Mouse (Mus musculus) CH12.LX (cell line): Measurements from ENCODE around the gene Tdrd12. TPM values are rescaled to one million over a fixed set of nuclear protein-coding genes. Genes with fewer than 3 reads are reported as not detected.
A peak's percentile ranks its signal among the peaks of the same experiment; 100 is the strongest.

Experiments used
- DNase-seq: peaks from one replicate; pipeline ENCODE4 v3.0.0-alpha.2; 2013; ENCODE audit errors: extremely low read depth
- H3K27ac ChIP-seq: 2 replicates; pipeline ENCODE4 v1.5.1; 2012; ENCODE audit warnings: low read depth, mild to moderate bottlenecking, control low read depth, moderate library complexity; ENCODE audit not compliant: insufficient read depth
- H3K27me3 ChIP-seq: replicated peaks from 2 replicates; pipeline ENCODE3; 2012; ENCODE audit warnings: inconsistent platforms
- H3K36me3 ChIP-seq, 2 experiments: replicated peaks in 1 of 2; 2 replicates each; pipeline versions ENCODE3 to v1.6.1; 2012; ENCODE audit warnings: inconsistent platforms in 1 of 2, low read length in 1 of 2, mild to moderate bottlenecking in 1 of 2, mixed read lengths in 1 of 2, moderate library complexity in 1 of 2; ENCODE audit not compliant: control insufficient read depth in 1 of 2, insufficient read depth in 1 of 2
- H3K4me1 ChIP-seq, 2 experiments: 2 replicates each; pipeline ENCODE4 v1.6.1; 2012; ENCODE audit warnings: inconsistent platforms in 1 of 2, moderate library complexity in 1 of 2; ENCODE audit not compliant: insufficient read depth in 2 of 2, control insufficient read depth in 1 of 2
- H3K4me2 ChIP-seq: 2 replicates; pipeline ENCODE4 v1.6.1; 2012; ENCODE audit warnings: low read depth, mild to moderate bottlenecking, control low read depth; ENCODE audit not compliant: poor library complexity, insufficient read depth, severe bottlenecking
- H3K4me3 ChIP-seq, 3 experiments: fragments of 150-350 bp in 1 of 3; sonication (generic) in 1 of 3; replicated peaks in 1 of 3; 2 replicates each; pipeline versions ENCODE3 to v1.5.1; 2011 to 2012; ENCODE audit warnings: low read depth in 2 of 3, low read length in 2 of 3, mild to moderate bottlenecking in 2 of 3, moderate library complexity in 2 of 3, control low read depth in 1 of 3, improper control_type of control experiment in 1 of 3, inconsistent platforms in 1 of 3, mixed read lengths in 1 of 3; ENCODE audit not compliant: poor library complexity in 1 of 3
- H3K79me2 ChIP-seq: replicated peaks from 2 replicates; pipeline ENCODE4 v1.6.1; 2012; ENCODE audit warnings: mild to moderate bottlenecking, moderate library complexity; ENCODE audit not compliant: control insufficient read depth, poor library complexity, insufficient read depth, severe bottlenecking; ENCODE audit errors: extremely low read depth
- H3K9ac ChIP-seq: 2 replicates; pipeline ENCODE4 v1.6.1; 2012; ENCODE audit warnings: low read depth, mild to moderate bottlenecking, control low read depth, moderate library complexity; ENCODE audit not compliant: insufficient read depth
- H3K9me3 ChIP-seq: replicated peaks from 2 replicates; pipeline ENCODE3; 2012; ENCODE audit warnings: low read length, inconsistent platforms, mixed read lengths
- CHD1 ChIP-seq: IDR thresholded peaks from 2 replicates; pipeline ENCODE4 v1.6.1; 2012; ENCODE audit warnings: low read depth, low read length, improper control_type of control experiment, inconsistent platforms
- CTCF ChIP-seq, 2 experiments: IDR thresholded peaks in 1 of 2; conservative IDR thresholded peaks in 1 of 2; 2 replicates each; pipeline ENCODE4 v1.5.1; 2011 to 2012; ENCODE audit warnings: low read depth in 2 of 2, low read length in 2 of 2, improper control_type of control experiment in 1 of 2, inconsistent platforms in 1 of 2, mild to moderate bottlenecking in 1 of 2, moderate library complexity in 1 of 2
- EP300 ChIP-seq: IDR thresholded peaks from 2 replicates; pipeline ENCODE4 v1.6.1; 2011; ENCODE audit warnings: low read length, improper control_type of control experiment
- ETS1 ChIP-seq: conservative IDR thresholded peaks from 2 replicates; pipeline ENCODE4 v1.6.1; 2012; ENCODE audit warnings: low read depth, mild to moderate bottlenecking, inconsistent platforms, low read length, improper control_type of control experiment, moderate library complexity
- HCFC1 ChIP-seq: IDR thresholded peaks from 2 replicates; pipeline ENCODE4 v1.6.1; 2012; ENCODE audit warnings: low read depth, mild to moderate bottlenecking, inconsistent platforms, low read length, improper control_type of control experiment
- IRF4 ChIP-seq: IDR thresholded peaks from 2 replicates; pipeline ENCODE4 v1.6.1; 2014; ENCODE audit warnings: low read depth, mild to moderate bottlenecking, inconsistent platforms, low read length, improper control_type of control experiment
- JUND ChIP-seq: conservative IDR thresholded peaks from 2 replicates; pipeline ENCODE4 v1.6.1; 2011; ENCODE audit warnings: low read depth, low read length, improper control_type of control experiment
- KAT2A ChIP-seq: IDR thresholded peaks from 2 replicates; pipeline ENCODE4 v1.6.1; 2012; ENCODE audit warnings: low read length, improper control_type of control experiment, inconsistent platforms; ENCODE audit not compliant: insufficient replicate concordance
- MAFK ChIP-seq: IDR thresholded peaks from 2 replicates; pipeline ENCODE4 v1.6.1; 2011; ENCODE audit warnings: low read length, improper control_type of control experiment; ENCODE audit not compliant: insufficient replicate concordance
- MAZ ChIP-seq: IDR thresholded peaks from 2 replicates; pipeline ENCODE4 v1.6.1; 2012; ENCODE audit warnings: low read depth, mild to moderate bottlenecking, inconsistent platforms, low read length, improper control_type of control experiment, moderate library complexity
- NRF1 ChIP-seq: IDR thresholded peaks from 2 replicates; pipeline ENCODE4 v1.6.1; 2014; ENCODE audit warnings: low read depth, mild to moderate bottlenecking, inconsistent platforms, low read length, improper control_type of control experiment, moderate library complexity
- TBP ChIP-seq: conservative IDR thresholded peaks from 2 replicates; pipeline ENCODE4 v1.6.1; 2011; ENCODE audit warnings: low read depth, low read length, improper control_type of control experiment
- TCF12 ChIP-seq: IDR thresholded peaks from 2 replicates; pipeline ENCODE4 v1.6.1; 2014; ENCODE audit warnings: low read depth, mild to moderate bottlenecking, inconsistent platforms, low read length, improper control_type of control experiment
- UBTF ChIP-seq: IDR thresholded peaks from 2 replicates; pipeline ENCODE4 v1.6.1; 2012; ENCODE audit warnings: low read depth, mild to moderate bottlenecking, inconsistent platforms, low read length, improper control_type of control experiment, moderate library complexity
- USF1 ChIP-seq: IDR thresholded peaks from 2 replicates; pipeline ENCODE4 v1.6.1; 2014; ENCODE audit warnings: low read depth, mild to moderate bottlenecking, inconsistent platforms, low read length, improper control_type of control experiment
- ZKSCAN1 ChIP-seq: IDR thresholded peaks from 2 replicates; pipeline ENCODE4 v1.6.1; 2012; ENCODE audit warnings: low read depth, inconsistent platforms, low read length, improper control_type of control experiment, borderline replicate concordance
- dilution Hi-C: fragments of 300-500 bp; cut with MboI; formaldehyde crosslinking; loops from 2 replicates; pipeline ENCODE4 v1.14.3; 2020; ENCODE audit warnings: low sequenced_read_pairs; ENCODE audit not compliant: extremely low pct_unique_long_range_greater_than_20kb, extremely low pct_ligation_motif_present
- in situ Hi-C: fragments of 300-500 bp; cut with MboI; formaldehyde crosslinking; loops from 3 replicates; pipeline ENCODE4 v1.14.3; 2019; ENCODE audit warnings: low sequenced_read_pairs, low pct_ligation_motif_present, low pct_unique_long_range_greater_than_20kb, mixed read lengths
- polyA plus RNA-seq: library from polyadenylated mRNA; unstranded; fragments of >175 nt; gene quantifications from 2 replicates; pipeline ENCODE4 v1.2.1, GENCODE M21; 2012; ENCODE audit warnings: low read depth; ENCODE audit not compliant: insufficient read length
- total RNA-seq, 2 experiments: library from RNA; depleted of rRNA; stranded (reverse); fragments of 300-350 nt in 1 of 2; fragments of >200 nt in 1 of 2; gene quantifications; 2 replicates each; pipeline ENCODE4 v1.2.3; 2012 to 2014

Tdrd12 gene
- total and polyA plus RNA-seq, 3 experiments, result 0.08 to 0.21 (median 0.19) TPM

DNA sequence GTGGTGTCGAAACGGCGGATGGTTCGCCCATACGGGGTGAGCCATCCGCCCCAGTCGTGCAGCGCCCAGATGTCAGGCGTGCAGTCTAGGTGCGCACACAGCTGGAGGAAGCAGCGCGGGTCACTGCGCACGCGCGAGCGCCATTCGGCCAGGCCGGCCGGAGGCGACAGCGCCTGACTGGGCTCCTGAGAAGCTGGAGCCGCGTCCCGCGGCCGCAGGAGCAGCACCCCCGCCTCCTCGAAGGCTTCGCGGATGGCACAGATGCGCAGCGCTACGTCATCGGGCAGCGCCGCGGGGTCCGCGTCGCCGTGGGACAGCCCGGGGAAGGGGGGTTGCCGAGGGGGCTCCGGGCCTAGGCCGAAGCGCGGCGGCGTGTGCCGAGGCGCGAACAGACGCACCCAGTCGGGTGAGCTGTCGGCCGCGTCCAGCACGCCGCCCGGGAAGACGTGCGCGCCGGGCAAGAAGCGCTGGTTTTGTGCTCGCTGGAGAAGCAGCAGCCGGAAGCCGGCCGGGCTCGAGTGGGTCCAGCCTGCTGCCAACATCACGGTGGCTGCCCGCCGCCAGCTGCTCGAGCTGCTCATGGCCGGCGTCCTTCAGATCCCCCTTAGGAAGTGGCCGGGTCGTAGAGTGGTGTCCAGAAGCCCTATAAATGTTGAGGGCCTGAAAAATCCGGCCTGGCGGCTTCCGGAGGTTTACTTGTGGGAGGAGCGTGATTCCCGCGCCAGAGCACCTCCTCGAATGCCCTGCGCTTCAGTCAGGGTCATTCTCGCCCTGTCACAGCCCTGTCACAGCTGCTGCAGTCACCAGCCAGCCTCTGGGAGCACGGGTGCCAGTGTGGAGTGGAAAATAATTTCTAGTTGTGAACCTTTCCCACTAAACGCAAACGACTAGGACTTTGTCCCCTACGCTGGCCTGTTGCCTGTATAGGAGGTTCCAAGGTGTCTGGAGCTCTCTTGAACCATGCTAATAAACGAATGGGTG, 18.0 kb upstream of the Tdrd12 start (continued):
- TF ChIP-seq TCF12, result peak; percentile 79

- Histone ChIP-seq H3K9me3 (peaks cover 2% of the 10 kb centered on the region), H3K4me3 (peak overlapping the region; percentile 86 to 94 (median 88)), H3K27me3 (no peaks in the 10 kb centered on the region), H3K79me2 (no peaks in the 10 kb centered on the region), H3K4me1 (peaks cover 0 to 9% of the 10 kb centered on the region in 2 experiments; a peak in 3 of 4 replicates), H3K4me2 (peak overlapping the region; percentile 39), H3K36me3 (peaks cover 12 to 29% of the 10 kb centered on the region in 2 experiments), H3K9ac (peak overlapping the region; percentile 77), H3K27ac (peak overlapping the region; percentile 77)
- in situ Hi-C loops (loop anchor here (25.0 kb wide), 1 partner anchor 167 kb away; the partner anchor contains the start of genes Cep89 and Faap24), dilution Hi-C loops (no loop called here)
- DNase-seq, result peak; percentile 61
- no peak for TF ChIP-seq UBTF
- TF ChIP-seq TCF12, result no peak
- TF ChIP-seq TBP, result no peak
- TF ChIP-seq JUND, result no peak
- TF ChIP-seq NRF1, result peak; percentile 81
- no peak for TF ChIP-seq MAFK
- no peak for TF ChIP-seq CTCF (conservative IDR thresholded peaks at IDR 0.05 in 1 of 2, IDR thresholded peaks at IDR 0.05 in 1 of 2; ENCODE audit: low read depth in 2 of 2, low read length in 2 of 2)
- TF ChIP-seq MAZ, result 0 out of 2 replicates have a peak, but pooled peaks have one; percentile 33
- no peak for TF ChIP-seq KAT2A
- TF ChIP-seq IRF4, result no peak
- TF ChIP-seq ZKSCAN1, result no peak
- TF ChIP-seq HCFC1, result 0 out of 2 replicates have a peak, but pooled peaks have one; percentile 16
- no peak for TF ChIP-seq CHD1
- no peak for TF ChIP-seq EP300
- no peak for TF ChIP-seq ETS1
- TF ChIP-seq USF1, result no peak
Measured at GRCm38 (mm10) chr7:35554605-35555175, 17.1 kb upstream of the Tdrd12 start.
